34 mouse cellular contexts compared by ENCODE assay signal in genomic region chr10:84807206-84807605, GRCm38 (mm10). TPM values are rescaled to one million over a fixed set of nuclear protein-coding genes. Genes with fewer than 3 reads are reported as not detected.
DNase-seq lines count a peak whose midpoint lies in the region; ATAC-seq and TF ChIP-seq lines count a peak whose summit lies in the region.
"Had no signal": no experiment of that assay in that cellular context is flagged by ENCODE, and none has a peak within 500 bp of the region (broad histone marks: within the 10 kb centered on the region; RNA-seq: fewer than 3 reads in every experiment).

No protein-coding gene starts in this region.

- no peak overlapping the region for H3K9ac ChIP-seq in midbrain, embryonic 13.5 days (replicated peaks)
- no peak overlapping the region for H3K9ac ChIP-seq in midbrain, embryonic 11.5 days (ENCODE audit: low read length)
- no peak overlapping the region for H3K9ac ChIP-seq in hindbrain, postnatal 0 days (replicated peaks; ENCODE audit: low read length)
- no peak overlapping the region for H3K9ac ChIP-seq in midbrain, embryonic 16.5 days (ENCODE audit: low read depth, low read length)
- H3K9ac ChIP-seq: embryonic facial prominence, embryonic 12.5 days; heart, embryonic 13.5 days; limb, embryonic 12.5 days; liver, embryonic 15.5 days; lung, embryonic 14.5 days; neural tube, embryonic 15.5 days had no signal

- peak; percentile 54 for DNase-seq in heart, adult 11 months
- DNase-seq in heart, adult 8-10 months (ENCODE audit: low spot score): no peak
- DNase-seq in midbrain, embryonic 11.5 days (ENCODE audit: low spot score, missing footprints): no peak
- peak; percentile 40 for DNase-seq in hindbrain, postnatal 0 days (ENCODE audit: low spot score)
- no peak for DNase-seq in thymus, postnatal 14 days
- DNase-seq: adrenal gland, adult 8-10 months; B cell, adult 2 months; cerebellum, adult 8-10 months; cerebellum, postnatal 36 days; gastrocnemius, adult 2 months; gastrocnemius, postnatal 36 days; heart, adult 2 months; heart, postnatal 10 days; kidney, adult 18-20 months; kidney, postnatal 36 days; lung, embryonic 14.5 days; lung, postnatal 14 days; right cerebral cortex, postnatal 4 days; thymus, adult 18-20 months; thymus, postnatal 36 days had no signal

- ATAC-seq in midbrain, embryonic 13.5 days: peak; percentile 65
- no peak for ATAC-seq in midbrain, embryonic 11.5 days (ENCODE audit: low FRiP score)
- ATAC-seq in hindbrain, postnatal 0 days: no peak
- ATAC-seq in midbrain, embryonic 16.5 days: peak; percentile 27; the same call in 1 of the 2 replicates

- no peak for TF ChIP-seq CTCF in hindbrain, postnatal 0 days (IDR thresholded peaks at IDR 0.05; ENCODE audit: low read depth)

- no peaks in the 10 kb centered on the region; the same call in 1 of the 2 replicates for H3K36me3 ChIP-seq in midbrain, embryonic 13.5 days
- peaks cover 6% of the 10 kb centered on the region; the same call in 1 of the 2 replicates for H3K36me3 ChIP-seq in midbrain, embryonic 11.5 days (ENCODE audit: control insufficient read depth, insufficient read depth, low read length)
- no peaks in the 10 kb centered on the region for H3K36me3 ChIP-seq in hindbrain, postnatal 0 days (ENCODE audit: insufficient read depth, low read length)
- no peaks in the 10 kb centered on the region for H3K36me3 ChIP-seq in midbrain, embryonic 16.5 days (ENCODE audit: control insufficient read depth, insufficient read depth, low read length)
- H3K36me3 ChIP-seq: embryonic facial prominence, embryonic 12.5 days; heart, embryonic 13.5 days; limb, embryonic 12.5 days; liver, embryonic 15.5 days; neural tube, embryonic 15.5 days had no signal

- H3K4me1 ChIP-seq in midbrain, embryonic 13.5 days (replicated peaks): peaks cover 19% of the 10 kb centered on the region
- H3K4me1 ChIP-seq in midbrain, embryonic 11.5 days (ENCODE audit: control insufficient read depth, insufficient read depth, low read length): peaks cover 2% of the 10 kb centered on the region; the same call in 1 of the 2 replicates
- peaks cover 4% of the 10 kb centered on the region; the same call in 1 of the 2 replicates for H3K4me1 ChIP-seq in hindbrain, postnatal 0 days (ENCODE audit: insufficient read depth, low read length)
- peaks cover 9% of the 10 kb centered on the region for H3K4me1 ChIP-seq in midbrain, embryonic 16.5 days (ENCODE audit: control insufficient read depth, insufficient read depth, low read length)
- H3K4me1 ChIP-seq: embryonic facial prominence, embryonic 12.5 days; limb, embryonic 12.5 days; liver, embryonic 15.5 days had no signal

- H3K4me3 ChIP-seq in midbrain, embryonic 13.5 days (replicated peaks): no peak overlapping the region
- H3K4me3 ChIP-seq in midbrain, embryonic 11.5 days (ENCODE audit: low read depth, low read length): no peak overlapping the region
- H3K4me3 ChIP-seq in hindbrain, postnatal 0 days (ENCODE audit: low read length): no peak overlapping the region
- no peak overlapping the region for H3K4me3 ChIP-seq in midbrain, embryonic 16.5 days (ENCODE audit: low read depth, low read length)
- H3K4me3 ChIP-seq: embryonic facial prominence, embryonic 12.5 days; forebrain, embryonic 10.5 days; gastrocnemius, adult 2 months; heart, adult 2 months; heart, embryonic 13.5 days; layer of hippocampus, adult 2 months; left cerebral cortex, adult 2 months; limb, embryonic 12.5 days; liver, embryonic 15.5 days; neural tube, embryonic 15.5 days had no signal

- H3K27me3 ChIP-seq in midbrain, embryonic 13.5 days: no peaks in the 10 kb centered on the region
- no peaks in the 10 kb centered on the region for H3K27me3 ChIP-seq in midbrain, embryonic 11.5 days (ENCODE audit: control insufficient read depth, insufficient read depth, low read length)
- H3K27me3 ChIP-seq in hindbrain, postnatal 0 days (ENCODE audit: insufficient read depth, low read length): no peaks in the 10 kb centered on the region
- no peaks in the 10 kb centered on the region for H3K27me3 ChIP-seq in midbrain, embryonic 16.5 days (ENCODE audit: control insufficient read depth, insufficient read depth, low read depth, low read length)
- H3K27me3 ChIP-seq: embryonic facial prominence, embryonic 12.5 days; heart, embryonic 13.5 days; limb, embryonic 12.5 days; liver, embryonic 15.5 days; neural tube, embryonic 15.5 days had no signal

- 59% methylated on average over 9 of the region's 9 CpGs for WGBS in midbrain, embryonic 13.5 days
- WGBS in midbrain, embryonic 11.5 days: 88% methylated on average over 9 of the region's 9 CpGs
- WGBS in hindbrain, postnatal 0 days: 45% methylated on average over 9 of the region's 9 CpGs
- 44% methylated on average over 9 of the region's 9 CpGs for WGBS in midbrain, embryonic 16.5 days

- H3K9me3 ChIP-seq in midbrain, embryonic 13.5 days: no peaks in the 10 kb centered on the region
- no peaks in the 10 kb centered on the region for H3K9me3 ChIP-seq in midbrain, embryonic 11.5 days (ENCODE audit: control insufficient read depth, low read length)
- H3K9me3 ChIP-seq in hindbrain, postnatal 0 days (ENCODE audit: low read length): no peaks in the 10 kb centered on the region
- no peaks in the 10 kb centered on the region for H3K9me3 ChIP-seq in midbrain, embryonic 16.5 days (replicated peaks; ENCODE audit: control insufficient read depth, low read length, poor library complexity, severe bottlenecking)
- H3K9me3 ChIP-seq: embryonic facial prominence, embryonic 12.5 days; forebrain, embryonic 10.5 days; heart, embryonic 13.5 days; limb, embryonic 12.5 days; liver, embryonic 15.5 days; neural tube, embryonic 15.5 days had no signal

- no peak overlapping the region for H3K4me2 ChIP-seq in midbrain, embryonic 13.5 days (replicated peaks)
- no peak overlapping the region for H3K4me2 ChIP-seq in midbrain, embryonic 11.5 days
- H3K4me2 ChIP-seq in hindbrain, postnatal 0 days (ENCODE audit: low read depth, low read length): no peak overlapping the region
- no peak overlapping the region for H3K4me2 ChIP-seq in midbrain, embryonic 16.5 days (ENCODE audit: low read length)
- H3K4me2 ChIP-seq: embryonic facial prominence, embryonic 12.5 days; heart, embryonic 13.5 days; limb, embryonic 12.5 days; liver, embryonic 15.5 days; lung, embryonic 14.5 days; neural tube, embryonic 15.5 days had no signal

- H3K27ac ChIP-seq in midbrain, embryonic 13.5 days: no peak overlapping the region
- H3K27ac ChIP-seq in midbrain, embryonic 11.5 days (ENCODE audit: low read depth, low read length): no peak overlapping the region
- no peak overlapping the region for H3K27ac ChIP-seq in hindbrain, postnatal 0 days
- no peak overlapping the region for H3K27ac ChIP-seq in midbrain, embryonic 16.5 days (ENCODE audit: low read length)
- H3K27ac ChIP-seq: embryonic facial prominence, embryonic 12.5 days; forebrain, embryonic 10.5 days; gastrocnemius, adult 2 months; heart, adult 2 months; heart, embryonic 13.5 days; layer of hippocampus, adult 2 months; left cerebral cortex, adult 2 months; limb, embryonic 12.5 days; liver, embryonic 15.5 days; neural tube, embryonic 15.5 days; stomach, postnatal 0 days had no signal

RNA-seq across cellular contexts. Expression of gene Rfx4, which starts 51.3 kb away (rescaled TPM):
- not detected for total RNA-seq in heart, adult 8-10 months (2022)
- polyA plus RNA-seq in midbrain, embryonic 13.5 days (2015; fragmentation: Nextera tagmentation; extraction: Ambion mirVana): 29.0 and 34.3 TPM in 2 replicates
- 64.7 and 68.0 TPM in 2 replicates for polyA plus RNA-seq in midbrain, embryonic 11.5 days (2014; fragmentation: Nextera tagmentation; extraction: Ambion mirVana)
- 16.7 and 21.5 TPM in 2 replicates for total RNA-seq in hindbrain, postnatal 0 days (2014; rRNA removed)
- 16.1 and 17.1 TPM in 2 replicates for polyA plus RNA-seq in hindbrain, postnatal 0 days (2015; fragmentation: Nextera tagmentation; extraction: Ambion mirVana)
- polyA plus RNA-seq in midbrain, embryonic 16.5 days (2015; fragmentation: Nextera tagmentation; extraction: Ambion mirVana): 12.6 and 13.9 TPM in 2 replicates
- total RNA-seq: gastrocnemius, adult 2 months; gastrocnemius, postnatal 36 days; hematopoietic stem cell, adult 5-6 weeks had no signal
- polyA plus RNA-seq: heart, adult 2 months; heart, embryonic 13.5 days; intestine, embryonic 14.5 days; liver, embryonic 15.5 days; lung, embryonic 14.5 days; spleen, adult 2 months; stomach, postnatal 0 days had no signal

Comparison
In these comparisons a context has a peak if more than half of its experiments do, and no peak if none do; other contexts are left out.
1. DNase-seq: peak in heart, adult 11 months (single experiment) and hindbrain, postnatal 0 days (single experiment); none in heart, adult 8-10 months (single experiment), midbrain, embryonic 11.5 days (single experiment) and thymus, postnatal 14 days (single experiment).
2. ATAC-seq: peak in midbrain, embryonic 13.5 days (single experiment) and midbrain, embryonic 16.5 days (single experiment); none in midbrain, embryonic 11.5 days (single experiment) and hindbrain, postnatal 0 days (single experiment).